Mouse (Mus musculus) stomach, embryonic 16.5 days (tissue): Measurements from ENCODE around the gene Sept9. TPM values are rescaled to one million over a fixed set of nuclear protein-coding genes. Genes with fewer than 3 reads are reported as not detected.

Experiments
- ATAC-seq: fragments of 200-750 bp; cut with Nextera tagmentation; 2 replicates; pipeline ENCODE4 v1.8.0; 2017; ENCODE audit warnings: moderate number of reproducible peaks, moderate TSS enrichment; ENCODE audit not compliant: insufficient read depth, low FRiP score
- H3K27ac ChIP-seq: fragments of 300-500 bp; sonication (generic); 2 replicates; pipeline ENCODE4 v1.5.1; 2014; ENCODE audit warnings: low read length
- H3K27me3 ChIP-seq: fragments of 300-500 bp; sonication (generic); 2 replicates; pipeline ENCODE4 v1.6.1; 2014; ENCODE audit warnings: low read length, control low read depth, mixed read lengths; ENCODE audit not compliant: control insufficient read depth, insufficient read depth
- H3K36me3 ChIP-seq: fragments of 300-500 bp; sonication (generic); 2 replicates; pipeline ENCODE4 v1.6.1; 2014; ENCODE audit warnings: low read length; ENCODE audit not compliant: control insufficient read depth, insufficient read depth
- H3K4me1 ChIP-seq: fragments of 300-500 bp; sonication (generic); 2 replicates; pipeline ENCODE4 v1.6.1; 2014; ENCODE audit warnings: low read length, control low read depth, mixed read lengths; ENCODE audit not compliant: control insufficient read depth, insufficient read depth
- H3K4me2 ChIP-seq: fragments of 300-500 bp; sonication (generic); 2 replicates; pipeline ENCODE4 v1.6.1; 2014; ENCODE audit warnings: low read depth, low read length, mixed read lengths
- H3K4me3 ChIP-seq: fragments of 300-500 bp; sonication (generic); replicated peaks from 2 replicates; pipeline ENCODE4 v1.5.1; 2014; ENCODE audit warnings: mild to moderate bottlenecking, low read length
- H3K9ac ChIP-seq: fragments of 300-500 bp; sonication (generic); 2 replicates; pipeline ENCODE4 v1.6.1; 2014; ENCODE audit warnings: low read length
- H3K9me3 ChIP-seq: fragments of 300-500 bp; sonication (generic); replicated peaks from 2 replicates; pipeline ENCODE4 v1.6.1; 2016; ENCODE audit warnings: low read length, control low read depth; ENCODE audit not compliant: control insufficient read depth
- WGBS: fragments of 180-500 bp; shearing (Covaris S2); extraction: QIAGEN DNeasy Blood & Tissue Kit; methylation state at CpG from one replicate; pipeline ENCODE4 v1.1.7; 2014; 5-methylcytosine and 5-hydroxymethylcytosine counted together
- polyA plus RNA-seq: library from polyadenylated mRNA; unstranded; fragments of >200 nt; fragmentation: Nextera tagmentation; extraction: Ambion mirVana; gene quantifications from 2 replicates; pipeline ENCODE4 v1.2.1, GENCODE M21; 2015

The Sept9 gene
- polyA plus RNA-seq, 1 experiment from 2014 or later, result 105 TPM

DNA sequence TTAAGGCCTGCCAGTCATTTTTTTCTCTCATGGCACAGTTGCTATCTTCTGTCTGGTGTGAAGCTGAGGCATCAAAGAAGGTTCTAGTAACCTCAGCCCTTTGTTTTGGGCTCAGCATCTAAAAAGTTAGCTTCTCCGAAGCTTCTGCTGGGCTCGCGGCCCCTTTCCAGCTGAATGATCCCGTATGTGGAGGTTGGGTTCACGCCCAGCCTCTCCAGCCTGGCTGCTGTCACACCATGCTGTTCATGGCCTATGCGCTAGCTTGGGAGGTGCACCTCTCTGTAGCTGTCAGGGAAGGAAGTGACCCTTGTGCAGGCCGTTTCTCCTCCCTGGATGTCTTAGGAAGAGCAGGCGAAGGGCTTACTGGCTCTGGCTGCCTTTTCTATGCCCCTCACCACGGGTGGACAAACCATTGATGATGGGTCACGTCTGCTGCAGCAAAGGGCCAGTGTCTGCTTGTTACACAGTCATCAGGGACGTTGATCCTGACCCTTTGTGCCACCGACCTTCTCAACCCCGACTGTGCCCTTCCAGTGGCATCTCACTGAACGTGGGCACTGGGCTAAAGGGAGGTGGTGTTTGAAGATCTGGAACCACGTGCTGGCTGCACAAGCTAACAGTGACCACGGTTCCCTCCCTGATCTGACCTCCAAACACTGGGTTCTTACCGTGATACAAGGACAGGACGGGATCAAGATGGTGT is 50.0 kb downstream of the Sept9 start:
- H3K9ac ChIP-seq, result no peak overlapping the region
- H3K4me3 ChIP-seq, result no peak overlapping the region
- no peak overlapping the region for H3K4me2 ChIP-seq
- WGBS, result 67% methylated on average over 18 of the region's 18 CpGs
- H3K4me1 ChIP-seq, result peaks cover 39% of the 10 kb centered on the region
- no peaks in the 10 kb centered on the region for H3K27me3 ChIP-seq
- peak overlapping the region; percentile 31; the same call in 1 of the 2 replicates for H3K27ac ChIP-seq
- no peaks in the 10 kb centered on the region for H3K36me3 ChIP-seq
- no peaks in the 10 kb centered on the region for H3K9me3 ChIP-seq
- ATAC-seq, result no peak

DNA sequence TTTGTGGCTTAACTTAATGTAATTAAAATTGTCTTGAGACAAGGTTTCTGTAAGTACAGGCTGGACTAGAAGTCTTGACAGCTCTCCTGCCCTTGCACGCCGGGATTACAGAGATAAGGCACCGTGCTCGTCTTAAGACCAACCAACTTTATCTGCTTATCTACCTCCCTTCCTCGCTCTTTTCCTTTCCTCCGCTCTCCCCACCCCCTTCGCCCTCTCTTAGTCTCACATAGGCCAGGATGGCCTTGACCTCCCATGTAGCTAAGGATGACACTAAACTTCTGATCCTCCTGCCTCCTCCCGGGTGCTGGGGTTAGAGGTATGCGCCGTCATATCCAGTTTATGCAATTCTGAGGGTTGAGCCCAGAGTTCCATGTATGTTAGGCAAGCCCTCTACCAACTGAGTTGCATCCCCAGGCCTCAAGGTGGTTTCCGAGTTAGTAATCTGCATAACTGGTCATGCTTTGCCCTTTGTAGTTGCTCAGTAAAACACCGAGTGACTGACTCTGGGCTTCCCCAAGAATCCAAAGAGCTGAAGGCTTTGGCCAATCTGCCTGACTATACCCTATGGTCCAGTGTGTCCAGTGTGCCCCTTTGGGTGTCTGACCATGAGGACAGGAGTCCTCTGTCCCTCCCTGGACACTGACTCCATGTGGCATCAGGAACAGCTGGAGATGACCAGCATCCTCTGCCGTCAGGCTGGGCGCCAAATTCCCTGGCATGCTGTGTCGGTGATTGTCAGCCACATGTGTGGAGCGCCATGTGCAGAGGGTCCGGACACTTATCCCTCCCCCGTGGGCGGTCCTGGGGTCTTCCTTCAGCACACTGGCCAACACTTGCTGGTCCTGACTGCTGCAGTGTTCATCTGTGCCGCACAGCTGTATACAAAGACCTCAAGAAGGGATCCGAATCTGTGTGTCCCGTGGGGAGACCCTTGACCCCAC is 50.8 kb downstream of the Sept9 start:
- peaks cover 45% of the 10 kb centered on the region for H3K4me1 ChIP-seq
- WGBS, result 84% methylated on average over 22 of the region's 22 CpGs
- H3K27ac ChIP-seq, result no peak overlapping the region
- no peaks in the 10 kb centered on the region for H3K36me3 ChIP-seq
- no peak overlapping the region for H3K9ac ChIP-seq
- H3K4me2 ChIP-seq, result no peak overlapping the region
- H3K9me3 ChIP-seq, result no peaks in the 10 kb centered on the region
- H3K4me3 ChIP-seq, result no peak overlapping the region
- H3K27me3 ChIP-seq, result no peaks in the 10 kb centered on the region
- ATAC-seq, result no peak

DNA sequence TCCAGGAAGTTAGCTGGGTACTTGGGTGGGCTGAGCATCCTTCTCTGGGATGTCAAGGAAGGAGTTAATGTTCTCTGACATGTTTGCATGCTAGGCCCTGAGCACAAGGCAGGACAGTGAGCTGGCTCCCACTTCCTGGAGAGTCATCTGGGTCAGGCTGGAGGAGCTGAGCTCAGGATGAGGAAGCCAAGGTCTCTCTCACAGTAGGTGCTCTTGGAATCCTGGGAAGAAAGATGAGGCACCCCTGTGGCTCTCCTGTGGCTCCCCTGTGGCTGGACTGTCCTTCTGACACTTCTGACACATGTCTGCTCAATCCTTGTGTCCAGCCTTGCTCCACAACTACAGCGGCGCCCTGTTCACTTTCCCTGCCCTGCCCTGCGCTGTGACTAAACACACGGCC is 52.3 kb downstream of the Sept9 start:
- H3K9me3 ChIP-seq, result no peaks in the 10 kb centered on the region
- H3K4me3 ChIP-seq, result no peak overlapping the region
- H3K27me3 ChIP-seq, result no peaks in the 10 kb centered on the region
- H3K27ac ChIP-seq, result no peak overlapping the region
- H3K9ac ChIP-seq, result peak overlapping the region; percentile 36; the same call in 1 of the 2 replicates
- no peak for ATAC-seq
- no peak overlapping the region for H3K4me2 ChIP-seq
- no peaks in the 10 kb centered on the region for H3K36me3 ChIP-seq
- WGBS, result 71% methylated on average over 4 of the region's 4 CpGs
- H3K4me1 ChIP-seq, result peaks cover 49% of the 10 kb centered on the region

DNA sequence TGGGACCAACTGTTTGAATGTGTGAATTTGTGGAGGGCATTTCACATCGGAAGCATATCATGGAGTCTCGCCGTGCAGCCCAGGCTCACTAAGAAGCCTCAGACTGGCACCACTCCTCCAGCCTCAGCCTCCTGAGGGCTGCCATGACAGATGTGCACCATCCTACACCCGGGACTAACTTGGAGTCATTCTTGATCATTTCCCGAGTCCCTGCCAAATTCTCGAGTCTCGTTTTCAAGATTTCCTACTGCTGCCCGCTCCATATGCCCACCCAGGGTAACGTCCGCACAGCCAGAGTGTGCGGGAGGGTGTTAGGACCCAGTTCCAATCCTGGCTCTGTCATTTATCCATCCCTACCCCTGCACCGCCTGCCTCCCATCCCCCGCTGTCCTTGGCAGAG is 53.4 kb downstream of the Sept9 start:
- WGBS, result 83% methylated on average over 13 of the region's 13 CpGs
- Histone ChIP-seq H3K9me3 (peaks cover 3% of the 10 kb centered on the region; the same call in 1 of the 2 replicates), H3K27me3 (no peaks in the 10 kb centered on the region), H3K4me2 (no peak overlapping the region), H3K4me1 (peaks cover 49% of the 10 kb centered on the region), H3K27ac (no peak overlapping the region), H3K4me3 (no peak overlapping the region), H3K9ac (no peak overlapping the region), H3K36me3 (no peaks in the 10 kb centered on the region)
- ATAC-seq, result no peak

DNA sequence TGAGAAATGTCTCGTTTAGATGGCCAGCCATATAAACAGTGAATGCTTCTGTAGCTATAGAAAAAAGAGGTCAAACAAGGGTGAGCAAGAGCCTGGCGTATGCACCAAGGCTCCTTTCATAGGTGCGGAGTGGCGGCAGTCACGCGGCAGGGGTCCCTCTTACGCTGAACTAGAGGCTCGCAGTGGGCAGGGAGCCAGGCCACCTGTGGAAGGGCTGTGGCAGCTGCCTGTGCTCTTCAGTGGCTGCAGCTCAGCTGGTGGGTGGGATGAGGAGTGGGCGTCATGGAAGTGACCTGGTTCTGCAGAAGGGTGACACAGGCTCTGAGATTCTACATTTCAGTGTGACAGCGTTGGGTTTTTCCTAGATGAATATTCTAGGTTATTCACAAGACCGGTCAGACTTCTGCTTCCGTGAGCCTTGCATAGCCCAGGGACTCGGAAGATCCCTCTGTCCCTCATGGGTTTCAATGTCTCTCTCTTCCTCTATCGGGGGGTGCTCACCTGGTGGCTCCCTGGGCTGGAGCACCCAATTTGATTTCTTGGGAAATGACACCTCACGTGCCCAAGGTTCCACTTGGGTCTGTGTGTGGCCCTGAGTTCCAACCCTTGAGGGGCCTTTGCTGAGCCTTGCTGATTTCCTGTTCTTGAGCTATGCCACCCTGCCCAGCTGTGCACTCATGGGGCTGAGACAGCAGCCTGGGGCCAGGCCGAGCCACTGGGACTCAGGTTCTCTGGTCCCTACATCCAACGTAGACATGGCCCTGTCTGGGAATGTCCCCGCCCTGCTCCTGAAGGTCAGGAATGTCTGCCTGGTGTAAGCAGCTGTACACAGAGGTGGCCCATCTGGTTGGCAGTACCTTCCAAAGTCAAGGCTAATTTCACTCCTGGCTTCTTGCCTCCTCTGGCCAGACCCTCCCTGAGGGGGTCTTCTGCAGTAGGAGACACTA is 55.0 kb downstream of the Sept9 start:
- peak; percentile 23; the same call in 1 of the 2 replicates for ATAC-seq
- no peak overlapping the region for H3K4me3 ChIP-seq
- H3K9ac ChIP-seq, result no peak overlapping the region
- peaks cover 3% of the 10 kb centered on the region; the same call in 1 of the 2 replicates for H3K9me3 ChIP-seq
- no peak overlapping the region for H3K4me2 ChIP-seq
- no peak overlapping the region for H3K27ac ChIP-seq
- peaks cover 34% of the 10 kb centered on the region for H3K4me1 ChIP-seq
- WGBS, result 39% methylated on average over 18 of the region's 18 CpGs
- H3K27me3 ChIP-seq, result no peaks in the 10 kb centered on the region
- no peaks in the 10 kb centered on the region for H3K36me3 ChIP-seq

DNA sequence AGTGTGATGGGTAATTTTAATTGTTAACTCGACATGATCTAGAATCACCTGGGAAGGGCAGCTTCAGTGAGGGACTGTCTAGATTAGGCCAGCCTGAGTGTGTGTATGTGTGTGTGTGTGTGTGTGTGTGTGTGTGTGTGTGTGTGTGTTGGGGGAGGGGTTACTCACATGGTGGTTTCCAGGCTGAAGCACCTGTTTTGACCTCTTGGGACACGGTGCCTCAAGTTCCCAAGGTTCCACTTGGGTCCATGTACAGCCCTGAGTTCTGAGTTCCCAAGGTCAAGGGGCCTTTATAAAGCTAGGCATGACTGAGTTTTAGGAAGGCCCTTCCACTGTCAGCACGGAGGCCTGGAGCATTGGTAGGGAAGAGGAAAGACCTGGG is 55.6 kb downstream of the Sept9 start:
- Histone ChIP-seq H3K4me1 (peaks cover 31% of the 10 kb centered on the region), H3K27ac (no peak overlapping the region), H3K9ac (no peak overlapping the region), H3K36me3 (no peaks in the 10 kb centered on the region), H3K4me3 (no peak overlapping the region), H3K27me3 (no peaks in the 10 kb centered on the region), H3K4me2 (no peak overlapping the region), H3K9me3 (peaks cover 3% of the 10 kb centered on the region; the same call in 1 of the 2 replicates)
- no peak for ATAC-seq
- 84% methylated on average over 3 of the region's 3 CpGs for WGBS

DNA sequence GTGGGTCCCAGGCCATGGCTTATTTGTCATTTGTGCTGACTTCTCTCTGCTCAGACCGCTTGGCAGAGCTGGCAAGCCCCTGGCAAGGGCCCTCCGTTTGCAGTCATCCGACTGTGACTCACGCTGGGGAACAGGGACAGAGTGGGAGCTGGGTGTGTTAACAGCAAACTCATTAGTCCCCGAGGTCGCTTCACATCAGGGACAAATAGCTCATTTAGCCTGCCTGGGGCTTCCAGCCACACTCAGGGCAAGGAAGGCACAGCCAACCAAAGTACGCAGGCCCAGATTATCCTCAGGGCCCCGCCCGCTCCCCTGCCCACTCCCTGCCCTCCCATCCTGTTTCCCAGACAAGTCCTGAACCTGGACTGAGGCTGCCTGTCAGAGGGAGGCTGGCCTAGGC is 56.6 kb downstream of the Sept9 start:
- 69% methylated on average over 9 of the region's 9 CpGs for WGBS
- ATAC-seq, result no peak
- Histone ChIP-seq H3K27ac (no peak overlapping the region), H3K4me1 (peaks cover 30% of the 10 kb centered on the region), H3K36me3 (no peaks in the 10 kb centered on the region), H3K27me3 (no peaks in the 10 kb centered on the region), H3K4me2 (no peak overlapping the region), H3K9ac (no peak overlapping the region), H3K9me3 (peaks cover 3% of the 10 kb centered on the region; the same call in 1 of the 2 replicates), H3K4me3 (no peak overlapping the region)

DNA sequence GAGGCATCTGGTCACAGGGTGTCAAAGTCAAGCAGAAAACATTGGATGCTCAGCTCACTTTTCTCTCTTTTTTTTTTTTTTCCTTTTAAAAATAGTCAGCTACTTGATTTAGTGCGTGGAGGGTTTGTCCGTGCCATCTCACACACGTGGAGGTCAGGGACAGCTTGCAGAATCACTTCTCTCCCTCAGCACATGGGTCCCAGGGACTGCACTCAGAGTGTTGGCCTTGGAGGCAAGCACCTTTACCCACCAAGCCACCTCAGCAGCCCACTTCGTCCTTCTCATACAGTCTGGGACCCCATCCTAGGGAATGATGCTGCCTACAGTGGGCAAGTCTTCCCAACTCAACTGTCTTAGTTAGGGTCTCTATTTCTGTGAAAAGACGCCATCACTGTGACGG is 57.4 kb downstream of the Sept9 start:
- H3K36me3 ChIP-seq, result no peaks in the 10 kb centered on the region
- ATAC-seq, result no peak
- H3K4me1 ChIP-seq, result peaks cover 24% of the 10 kb centered on the region
- H3K4me3 ChIP-seq, result no peak overlapping the region
- no peak overlapping the region for H3K9ac ChIP-seq
- H3K27ac ChIP-seq, result no peak overlapping the region
- peaks cover 3% of the 10 kb centered on the region; the same call in 1 of the 2 replicates for H3K9me3 ChIP-seq
- no peak overlapping the region for H3K4me2 ChIP-seq
- no peaks in the 10 kb centered on the region for H3K27me3 ChIP-seq
- WGBS, result 95% methylated on average over 6 of the region's 6 CpGs
